In genomic region chr4:133039832-133040231, GRCm38 (mm10) we compare ENCODE assay signal across 10 mouse cellular contexts. TPM values are rescaled to one million over a fixed set of nuclear protein-coding genes. Genes with fewer than 3 reads are reported as not detected.
DNase-seq lines count a peak whose midpoint lies in the region; ATAC-seq and TF ChIP-seq lines count a peak whose summit lies in the region.
"Had no signal": no experiment of that assay in that cellular context is flagged by ENCODE, and none has a peak within 500 bp of the region (broad histone marks: within the 10 kb centered on the region; RNA-seq: fewer than 3 reads in every experiment).

No protein-coding gene starts in this region.

- peak overlapping the region; percentile 100 for H3K4me2 ChIP-seq in forebrain, embryonic 14.5 days (ENCODE audit: low read length)
- peak overlapping the region; percentile 86 for H3K4me2 ChIP-seq in liver, embryonic 12.5 days

- intact Hi-C loops in heart, postnatal 25 days (cut with DNase I), result loop anchor here (2.0 kb wide), 1 partner anchor 15 kb away; no protein-coding TSS in a partner anchor

- peak overlapping the region; percentile 96 for H3K27ac ChIP-seq in heart, embryonic 10.5 days
- peak overlapping the region; percentile 99 for H3K27ac ChIP-seq in ES-Bruce4 (ENCODE audit: insufficient read depth, low read length)
- H3K27ac ChIP-seq in forebrain, embryonic 14.5 days (ENCODE audit: low read depth, low read length), result 0 out of 2 replicates have a peak overlapping the region, but pooled peaks have one; percentile 48
- H3K27ac ChIP-seq in liver, embryonic 12.5 days, result no peak overlapping the region

- peak overlapping the region; percentile 98 for H3K9ac ChIP-seq in ES-Bruce4 (ENCODE audit: low read depth, poor library complexity, severe bottlenecking)
- 0 out of 2 replicates have a peak overlapping the region, but pooled peaks have one; percentile 5 for H3K9ac ChIP-seq in forebrain, embryonic 14.5 days (ENCODE audit: low read length)
- H3K9ac ChIP-seq in liver, embryonic 12.5 days, result no peak overlapping the region; the same call in 1 of the 2 replicates

- no peak for TF ChIP-seq CTCF in ES-Bruce4 (IDR thresholded peaks at IDR 0.05; ENCODE audit: low read depth, low read length)

- peak overlapping the region; percentile 83 for H3K4me3 ChIP-seq in heart, embryonic 10.5 days
- H3K4me3 ChIP-seq in ES-Bruce4 (ENCODE audit: low read depth, low read length), result peak overlapping the region; percentile 91
- H3K4me3 ChIP-seq in forebrain, embryonic 14.5 days (ENCODE audit: low read depth, low read length), result peak overlapping the region; percentile 49; the same call in 1 of the 2 replicates
- H3K4me3 ChIP-seq in liver, embryonic 12.5 days, result peak overlapping the region; percentile 63; the same call in 1 of the 2 replicates

- H3K9me3 ChIP-seq in heart, embryonic 10.5 days, result no peaks in the 10 kb centered on the region
- no peaks in the 10 kb centered on the region for H3K9me3 ChIP-seq in ES-Bruce4 (replicated peaks; ENCODE audit: control insufficient read depth, insufficient read depth, low read length, poor library complexity, severe bottlenecking)
- H3K9me3 ChIP-seq in forebrain, embryonic 14.5 days (replicated peaks; ENCODE audit: control insufficient read depth, low read length), result no peaks in the 10 kb centered on the region
- H3K9me3 ChIP-seq in liver, embryonic 12.5 days (replicated peaks), result no peaks in the 10 kb centered on the region

- H3K36me3 ChIP-seq in heart, embryonic 10.5 days, result no peaks in the 10 kb centered on the region
- peaks cover 2% of the 10 kb centered on the region; the same call in 1 of the 2 replicates for H3K36me3 ChIP-seq in ES-Bruce4 (ENCODE audit: control insufficient read depth, insufficient read depth, low read length, poor library complexity, severe bottlenecking)
- 0 out of 2 replicates have a peak, but pooled peaks cover 4% of the 10 kb centered on the region for H3K36me3 ChIP-seq in forebrain, embryonic 14.5 days (ENCODE audit: control insufficient read depth, insufficient read depth, low read length)
- no peaks in the 10 kb centered on the region for H3K36me3 ChIP-seq in liver, embryonic 12.5 days

- DNase-seq in heart, embryonic 10.5 days (ENCODE audit: low spot score), result no peak
- DNase-seq in heart, postnatal 25 days (ENCODE audit: low spot score), result no peak
- DNase-seq in forebrain, embryonic 14.5 days (ENCODE audit: low spot score), result no peak
- no peak for DNase-seq in right cerebral cortex, postnatal 10 days (ENCODE audit: low spot score in 2 of 2)
- no peak for DNase-seq in adipocyte (ENCODE audit: low spot score)
- no peak for DNase-seq in Muller cell, postnatal 12 days (ENCODE audit: inconsistent ontology term)
- DNase-seq: cerebellum, adult 8-10 months had no signal

- TF ChIP-seq POLR2A in ES-Bruce4 (IDR thresholded peaks at IDR 0.05; ENCODE audit: insufficient read depth, low read length), result no peak

- ATAC-seq in forebrain, embryonic 14.5 days, result no peak
- no peak for ATAC-seq in liver, embryonic 12.5 days

- WGBS in heart, embryonic 10.5 days, result 2% methylated on average over 18 of the region's 18 CpGs
- WGBS in forebrain, embryonic 14.5 days, result 8% methylated on average over 18 of the region's 18 CpGs
- WGBS in liver, embryonic 12.5 days (ENCODE audit: insufficient replicate concordance), result 24% methylated on average over 18 of the region's 18 CpGs

- no peaks in the 10 kb centered on the region for H3K27me3 ChIP-seq in heart, embryonic 10.5 days (ENCODE audit: insufficient read depth, poor library complexity, severe bottlenecking)
- H3K27me3 ChIP-seq in ES-Bruce4 (ENCODE audit: control insufficient read depth, insufficient read depth, low read length, poor library complexity, severe bottlenecking), result no peaks in the 10 kb centered on the region
- 0 out of 2 replicates have a peak, but pooled peaks cover 19% of the 10 kb centered on the region for H3K27me3 ChIP-seq in forebrain, embryonic 14.5 days (replicated peaks; ENCODE audit: control insufficient read depth, insufficient read depth, low read length)
- peaks cover 87% of the 10 kb centered on the region for H3K27me3 ChIP-seq in liver, embryonic 12.5 days (replicated peaks)
- H3K27me3 ChIP-seq: CH12.LX had no signal

- H3K4me1 ChIP-seq in heart, embryonic 10.5 days, result peaks cover 93% of the 10 kb centered on the region
- peaks cover 3% of the 10 kb centered on the region for H3K4me1 ChIP-seq in ES-Bruce4 (ENCODE audit: control insufficient read depth, insufficient read depth, low read length)
- H3K4me1 ChIP-seq in forebrain, embryonic 14.5 days (ENCODE audit: control insufficient read depth, insufficient read depth, low read length), result peaks cover 58% of the 10 kb centered on the region
- peaks cover 69% of the 10 kb centered on the region for H3K4me1 ChIP-seq in liver, embryonic 12.5 days

- no peak for TF ChIP-seq EP300 in ES-Bruce4 (IDR thresholded peaks at IDR 0.05; ENCODE audit: insufficient read depth, low read depth, low read length)

RNA-seq across cellular contexts. Expression of gene Ahdc1, which starts 28.8 kb away (rescaled TPM):
- polyA plus RNA-seq in heart, embryonic 10.5 days (2016; fragmentation: Nextera tagmentation; extraction: Ambion mirVana), result 8.4 and 12.2 TPM in 2 replicates
- 10 to 100 TPM; 43.2 to 50.4 TPM for total RNA-seq in heart, postnatal 25 days (2021)
- 88.2 and 102 TPM in 2 replicates for polyA plus RNA-seq in ES-Bruce4 (2011; ENCODE audit: insufficient read depth, insufficient read length, low read depth, missing spikeins)
- polyA plus RNA-seq in forebrain, embryonic 14.5 days (2014; fragmentation: Nextera tagmentation; extraction: Ambion mirVana), result 8.6 and 12.2 TPM in 2 replicates
- polyA plus RNA-seq in liver, embryonic 12.5 days (2016; fragmentation: Nextera tagmentation; extraction: Ambion mirVana), result 2.9 and 3.2 TPM in 2 replicates
